Mouse (Mus musculus) cerebellum, adult 2 months (tissue): ENCODE measurements around the gene Eif2s1. TPM values are rescaled to one million over a fixed set of nuclear protein-coding genes. Genes with fewer than 3 reads are reported as not detected.
A peak's percentile ranks its signal among the peaks of the same experiment; 100 is the strongest.
"Not testable (repeated sequence)": the region's sequence is repeated elsewhere in the genome, so short reads cannot be mapped to it uniquely, and the experiment has no call there.

Experiments
- DNase-seq, 2 experiments: peaks; one replicate each; pipeline ENCODE4 v3.0.0; 2021
- H3K27ac ChIP-seq: fragments of 200-500 bp; 2 replicates; pipeline ENCODE4 v1.5.1; 2012; ENCODE audit warnings: low read length, control low read depth, inconsistent platforms; ENCODE audit not compliant: insufficient read depth
- H3K27me3 ChIP-seq: fragments of 200-500 bp; 2 replicates; pipeline ENCODE4 v1.6.1; 2012; ENCODE audit warnings: inconsistent platforms, mild to moderate bottlenecking, low read length, moderate library complexity; ENCODE audit not compliant: control insufficient read depth, insufficient read depth
- H3K4me1 ChIP-seq: fragments of 200-500 bp; 2 replicates; pipeline ENCODE4 v1.6.1; 2011; ENCODE audit warnings: low read length; ENCODE audit not compliant: control insufficient read depth, insufficient read depth
- H3K4me3 ChIP-seq: fragments of 200-500 bp; replicated peaks from 2 replicates; pipeline ENCODE3; 2011; ENCODE audit warnings: mild to moderate bottlenecking, low read depth, low read length, control low read depth; ENCODE audit not compliant: insufficient read depth
- CTCF ChIP-seq: fragments of 200-500 bp; IDR thresholded peaks from 2 replicates; pipeline ENCODE4 v1.5.1; 2011; ENCODE audit warnings: low read depth, mild to moderate bottlenecking, control low read depth, low read length, moderate library complexity, borderline replicate concordance; ENCODE audit not compliant: insufficient read depth
- POLR2A ChIP-seq: fragments of 200-500 bp; IDR thresholded peaks from 2 replicates; pipeline ENCODE4 v1.6.1; 2011; ENCODE audit warnings: low read length, control low read depth, borderline replicate concordance; ENCODE audit not compliant: insufficient read depth
- WGBS: fragments of 180-500 bp; shearing (Covaris S2); methylation state at CpG from one replicate; pipeline ENCODE4 v1.1.7; 2018; 5-methylcytosine and 5-hydroxymethylcytosine counted together
- polyA plus RNA-seq: library from polyadenylated mRNA; depleted of rRNA; stranded (reverse); fragments of >200 nt; gene quantifications from 2 replicates; pipeline ENCODE4 v1.2.3, GENCODE M21; 2012

Eif2s1 gene
- polyA plus RNA-seq, 1 experiment = 29.1 TPM

DNA sequence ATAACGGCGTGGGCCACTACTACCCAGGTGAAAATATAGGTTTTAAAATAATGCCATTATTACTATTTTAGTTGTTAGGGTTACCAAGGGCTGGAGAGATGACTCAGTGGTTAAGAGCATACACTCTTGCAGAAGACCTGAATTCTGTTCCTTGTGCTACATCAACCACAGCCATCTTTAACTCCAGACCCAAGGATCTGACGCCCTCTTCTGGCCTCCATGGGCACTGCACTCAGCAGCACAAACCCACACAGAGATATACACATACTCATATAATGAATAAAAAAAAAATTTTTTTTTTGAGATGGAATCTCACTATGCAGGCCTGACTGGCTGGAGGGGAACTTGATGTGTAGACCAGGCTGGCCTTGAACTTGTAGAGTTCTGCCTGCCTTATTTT, 54.7 kb downstream of the Eif2s1 start:
- WGBS = 79% methylated on average over 3 of the region's 3 CpGs
- no peak for DNase-seq
- H3K27me3 ChIP-seq = no peaks in the 10 kb centered on the region
- no peak overlapping the region for H3K4me3 ChIP-seq
- peaks cover 2% of the 10 kb centered on the region; the same call in 1 of the 2 replicates for H3K4me1 ChIP-seq
- H3K27ac ChIP-seq = no peak overlapping the region
- TF ChIP-seq CTCF (no peak), POLR2A (no peak)

DNA sequence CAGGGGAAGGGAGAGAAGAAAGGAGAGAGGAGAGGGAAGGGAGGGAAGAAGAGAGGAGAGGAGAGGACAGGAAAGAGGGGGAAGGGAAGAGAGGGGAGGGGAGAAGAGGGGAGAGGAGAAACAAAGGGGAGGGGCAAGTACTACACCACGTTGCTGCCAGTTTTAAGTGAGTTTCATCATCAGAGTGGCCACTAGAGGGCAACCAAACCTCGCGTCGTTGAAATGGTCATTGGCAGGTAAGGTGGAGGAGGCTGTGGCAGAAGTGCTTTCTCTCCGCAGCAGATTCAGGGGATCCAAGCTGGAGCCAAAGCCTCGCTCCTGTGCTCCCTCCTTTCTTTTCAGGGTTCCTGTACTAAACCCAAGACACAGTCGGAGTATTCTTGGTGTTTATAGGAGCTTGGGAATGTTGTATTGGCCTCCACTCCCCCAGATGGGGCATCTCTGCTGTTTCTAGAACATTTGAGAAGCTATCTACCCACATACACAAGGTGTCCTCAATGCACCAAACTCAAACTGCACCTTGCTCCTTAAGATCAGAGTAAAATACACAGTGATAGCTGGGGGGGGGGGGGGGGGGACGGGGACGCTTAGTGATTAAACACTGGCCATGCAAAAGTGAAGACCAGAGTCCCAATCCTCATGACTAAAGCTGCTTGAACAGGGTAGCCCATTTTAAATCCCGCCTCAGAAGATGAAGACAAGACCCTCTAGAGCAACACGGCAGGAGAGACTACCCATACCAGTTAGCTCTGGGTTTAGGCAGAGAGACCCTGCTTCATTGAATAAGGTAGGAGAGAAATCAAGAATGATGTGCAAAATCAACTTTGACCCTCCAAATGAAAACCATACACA, 56.8 kb downstream of the Eif2s1 start:
- 16% methylated on average over 11 of the region's 11 CpGs for WGBS
- no peaks in the 10 kb centered on the region for H3K27me3 ChIP-seq
- H3K4me3 ChIP-seq = peak overlapping the region; percentile 25
- H3K4me1 ChIP-seq = peaks cover 2% of the 10 kb centered on the region; the same call in 1 of the 2 replicates
- TF ChIP-seq CTCF = peak; percentile 96
- TF ChIP-seq POLR2A = no peak
- peak; percentile 89 to 93 for DNase-seq
- peak overlapping the region; percentile 67; the same call in 1 of the 2 replicates for H3K27ac ChIP-seq

DNA sequence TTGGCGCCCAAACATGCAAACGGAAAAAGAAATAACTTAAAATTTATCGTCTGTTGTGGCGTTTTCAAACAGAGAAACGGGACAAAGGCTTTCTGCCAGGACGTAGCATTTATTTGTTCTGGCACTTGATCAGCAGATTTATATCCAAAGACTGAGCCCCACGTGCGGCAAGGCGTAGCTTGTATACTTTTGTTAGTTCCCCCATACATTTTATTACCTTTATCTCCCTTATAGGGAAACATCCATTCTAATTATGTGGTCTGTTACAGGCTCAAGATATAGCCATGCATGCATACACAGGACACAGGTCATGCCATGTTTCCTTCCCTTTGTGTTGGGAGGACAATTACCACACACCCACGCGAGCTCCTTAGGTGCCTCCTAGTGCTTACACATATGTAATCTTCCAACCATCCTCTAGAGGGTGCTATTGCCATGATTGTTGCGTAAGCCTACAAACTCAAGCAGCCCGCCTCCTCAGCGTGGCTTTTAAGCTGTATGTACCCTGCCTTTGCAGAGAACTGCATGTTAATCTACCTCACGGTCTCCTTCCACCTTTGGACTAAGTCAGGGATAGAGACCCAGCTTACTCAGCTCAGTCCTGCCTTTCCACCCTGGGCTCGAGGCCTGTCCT, 57.6 kb downstream of the Eif2s1 start:
- TF ChIP-seq CTCF = peak; percentile 89
- TF ChIP-seq POLR2A = no peak

DNA sequence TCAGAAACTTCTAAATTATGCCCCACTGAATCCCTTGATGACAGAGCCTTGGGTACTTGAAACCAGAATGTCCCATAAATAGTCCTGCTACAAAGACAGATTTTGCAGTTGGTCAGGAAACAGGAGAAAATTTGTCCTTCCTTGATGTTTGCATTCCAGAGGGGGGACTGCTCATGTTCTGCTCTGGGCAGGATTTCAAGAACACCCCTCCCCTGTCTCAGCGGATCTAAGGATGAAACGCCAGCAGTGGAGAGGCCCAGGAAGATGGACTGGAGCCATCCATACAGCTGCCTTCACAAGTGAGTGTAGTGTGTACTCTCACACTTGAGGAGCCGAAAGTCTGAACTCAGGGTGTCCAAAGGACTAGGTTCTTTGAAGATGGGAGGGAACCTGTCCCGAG, 59.8 kb downstream of the Eif2s1 start:
- 50% methylated on average over 4 of the region's 4 CpGs for WGBS
- Histone ChIP-seq H3K27ac (no peak overlapping the region), H3K27me3 (no peaks in the 10 kb centered on the region), H3K4me1 (peaks cover 2% of the 10 kb centered on the region; the same call in 1 of the 2 replicates), H3K4me3 (no peak overlapping the region)
- no peak for TF ChIP-seq POLR2A
- TF ChIP-seq CTCF = no peak
- no peak for DNase-seq

More for the DNA sequence above, 57.6 kb downstream of the Eif2s1 start:
- 30% methylated on average over 16 of the region's 16 CpGs for WGBS
- H3K27me3 ChIP-seq = no peaks in the 10 kb centered on the region
- H3K27ac ChIP-seq = no peak overlapping the region
- DNase-seq = peak; percentile 76 to 86
- H3K4me3 ChIP-seq = peak overlapping the region; percentile 13
- peaks cover 2% of the 10 kb centered on the region; the same call in 1 of the 2 replicates for H3K4me1 ChIP-seq

DNA sequence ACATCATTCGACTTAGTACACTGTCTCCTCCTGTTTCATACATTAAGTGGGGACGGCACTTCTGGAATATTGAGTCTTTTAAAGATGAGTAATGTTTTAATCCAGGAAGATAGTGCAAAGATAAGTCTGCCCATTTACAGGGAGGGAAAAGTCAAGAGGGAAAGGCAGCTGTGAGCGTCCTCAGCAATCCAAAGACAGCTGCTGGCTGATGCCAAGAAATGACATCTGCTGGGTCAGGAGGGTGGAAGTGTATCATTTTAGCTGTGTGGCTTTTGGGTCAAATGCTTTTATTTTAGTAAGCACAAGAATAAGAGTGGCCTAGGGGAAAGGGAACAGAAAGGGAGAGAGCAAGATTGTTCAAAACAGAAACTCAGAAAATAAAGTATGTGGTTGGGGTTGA, 60.4 kb downstream of the Eif2s1 start:
- no peak overlapping the region for H3K4me3 ChIP-seq
- TF ChIP-seq POLR2A = no peak
- TF ChIP-seq CTCF = no peak
- WGBS = 77% methylated on average over 3 of the region's 3 CpGs
- H3K27ac ChIP-seq = no peak overlapping the region
- no peak for DNase-seq
- H3K4me1 ChIP-seq = peaks cover 2% of the 10 kb centered on the region; the same call in 1 of the 2 replicates
- no peaks in the 10 kb centered on the region for H3K27me3 ChIP-seq

DNA sequence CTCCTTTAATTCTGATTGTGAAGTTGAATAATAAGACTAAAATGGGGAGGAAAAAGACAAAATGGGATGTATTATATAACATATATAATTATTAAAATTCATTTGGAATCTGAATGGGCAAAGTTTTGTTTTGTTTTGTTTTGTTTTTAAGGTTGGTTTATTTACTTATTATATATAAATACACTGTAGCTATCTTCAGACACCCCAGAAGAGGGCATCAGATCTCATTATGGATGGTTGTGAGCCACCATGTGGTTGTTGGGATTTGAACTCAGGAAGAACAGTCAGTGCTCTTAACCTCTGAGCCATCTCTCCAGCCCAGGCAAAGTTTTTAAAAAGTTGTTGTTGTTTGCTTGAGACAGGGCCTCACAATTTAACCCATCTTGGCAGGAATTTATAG, 61.4 kb downstream of the Eif2s1 start:
- H3K27ac ChIP-seq, H3K4me3 ChIP-seq, DNase-seq, H3K27me3 ChIP-seq, H3K4me1 ChIP-seq: not testable (repeated sequence)

DNA sequence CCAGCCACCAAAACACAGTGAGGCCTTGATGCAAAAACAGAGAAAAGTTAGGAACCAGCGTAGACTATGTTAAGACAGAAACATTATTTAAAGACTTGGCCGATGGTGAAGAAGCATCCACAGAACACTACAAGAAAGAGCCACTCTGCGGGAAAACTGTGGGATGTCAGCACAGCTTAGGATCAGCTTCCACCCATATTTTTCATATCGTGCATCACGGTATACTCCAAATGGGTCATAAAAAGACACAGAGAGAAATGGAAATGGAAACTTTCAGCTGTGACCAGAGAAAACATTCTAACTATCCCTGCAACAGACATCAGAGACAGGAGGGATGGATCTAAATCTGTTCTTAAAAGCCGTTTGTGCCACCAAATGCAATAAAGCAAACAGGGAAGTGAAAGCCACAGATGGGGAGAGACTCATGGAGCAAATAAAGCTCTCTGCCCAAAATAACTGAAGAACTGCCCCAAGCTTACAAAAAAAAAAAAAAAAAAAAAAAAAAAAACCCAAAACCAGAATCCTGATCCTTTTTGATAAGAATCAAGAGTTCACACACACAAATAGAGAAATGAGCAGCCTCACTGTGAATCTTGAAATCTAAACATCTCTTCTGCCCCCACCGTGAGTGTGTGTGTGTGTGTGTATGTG, 62.0 kb downstream of the Eif2s1 start:
- TF ChIP-seq CTCF = no peak
- TF ChIP-seq POLR2A = no peak

More for the DNA sequence above, 62.0 kb downstream of the Eif2s1 start:
- Histone ChIP-seq H3K4me3 (no peak overlapping the region), H3K4me1 (peaks cover 2% of the 10 kb centered on the region; the same call in 1 of the 2 replicates), H3K27me3 (no peaks in the 10 kb centered on the region), H3K27ac (no peak overlapping the region)
- DNase-seq = no peak
- whole genome bisulfite sequencing = 95% methylated on average over 7 of the region's 7 CpGs
